Mouse (Mus musculus): Measurements from ENCODE around the gene Mycl.
"Not testable (repeated sequence)": the region's sequence is repeated elsewhere in the genome, so short reads cannot be mapped to it uniquely, and the experiment has no call there.

Mycl gene

DNA sequence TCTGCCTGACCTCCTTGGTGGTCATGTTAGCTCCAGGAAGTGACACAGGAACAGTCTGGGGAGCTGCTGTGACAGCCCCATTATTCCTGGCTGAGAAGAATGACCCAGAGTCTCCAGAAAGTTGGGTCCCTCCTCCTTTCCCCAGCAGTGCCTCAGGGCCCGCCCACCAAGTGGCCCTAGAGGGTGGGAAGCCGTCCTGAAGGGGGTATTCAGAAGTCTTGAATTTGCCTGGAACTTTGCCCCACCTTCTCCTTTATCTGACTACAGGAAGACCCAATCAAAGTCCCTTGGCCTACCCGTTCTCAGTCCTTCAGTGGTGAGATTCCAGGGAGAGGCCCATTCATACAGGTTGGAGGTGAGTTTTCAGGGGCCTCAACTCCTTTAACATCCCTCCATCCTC is 13.5 kb upstream of the Mycl start:
- no peak for DNase-seq

GRCm38 (mm10) chr4:122982537-122982936 is 12.9 kb upstream of the Mycl start:
- no peak for DNase-seq

- peak; percentile 69 for DNase-seq
These were observed 11.8 kb upstream of the Mycl start for GRCm38 (mm10) chr4:122983486-122984261.

GRCm38 (mm10) chr4:122985110-122985509 is 10.3 kb upstream of the Mycl start:
- DNase-seq, result peak; percentile 77

DNA sequence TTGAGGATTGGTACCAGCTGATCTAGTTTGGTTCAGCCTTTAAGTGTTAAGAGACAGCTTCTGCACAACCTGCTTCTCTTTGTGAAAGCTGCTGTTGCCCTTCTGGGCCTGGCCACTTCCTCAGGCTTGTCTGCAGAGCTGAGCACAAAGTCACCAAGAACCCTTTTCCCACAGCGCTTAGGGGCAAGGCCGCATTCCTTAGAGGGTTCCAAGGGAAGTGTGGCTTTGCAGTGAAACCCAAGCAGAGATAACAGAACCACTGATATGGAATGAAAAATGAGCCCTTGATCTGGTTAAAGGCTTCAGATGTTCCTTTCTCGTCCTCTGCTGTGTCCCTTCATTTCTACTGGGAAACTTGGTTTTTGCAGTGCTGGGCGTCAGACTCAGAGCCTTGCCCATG is 8.0 kb upstream of the Mycl start:
- no peak for DNase-seq

GRCm38 (mm10) chr4:122988004-122988403 is 7.4 kb upstream of the Mycl start:
- peak; percentile 43 for DNase-seq

DNA sequence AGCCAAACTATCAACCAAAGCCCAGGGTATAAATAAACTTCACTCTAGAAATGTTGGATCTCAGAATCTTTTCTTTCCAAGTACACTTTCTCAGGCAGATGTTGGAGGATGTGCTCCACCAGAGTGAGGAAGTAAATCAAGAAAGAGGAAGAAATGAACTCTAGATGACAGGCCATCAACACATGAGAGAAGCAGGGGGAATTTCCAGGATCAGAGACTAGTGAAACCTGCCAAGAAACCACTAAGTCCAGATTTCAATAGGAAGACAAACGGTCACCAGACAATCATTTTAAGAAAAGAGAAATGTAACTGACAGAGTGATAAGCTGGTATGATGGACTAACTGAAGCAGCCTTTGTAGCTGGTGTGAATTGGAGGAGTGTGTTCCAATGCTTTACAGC is 4.3 kb upstream of the Mycl start:
- DNase-seq, result no peak

DNA sequence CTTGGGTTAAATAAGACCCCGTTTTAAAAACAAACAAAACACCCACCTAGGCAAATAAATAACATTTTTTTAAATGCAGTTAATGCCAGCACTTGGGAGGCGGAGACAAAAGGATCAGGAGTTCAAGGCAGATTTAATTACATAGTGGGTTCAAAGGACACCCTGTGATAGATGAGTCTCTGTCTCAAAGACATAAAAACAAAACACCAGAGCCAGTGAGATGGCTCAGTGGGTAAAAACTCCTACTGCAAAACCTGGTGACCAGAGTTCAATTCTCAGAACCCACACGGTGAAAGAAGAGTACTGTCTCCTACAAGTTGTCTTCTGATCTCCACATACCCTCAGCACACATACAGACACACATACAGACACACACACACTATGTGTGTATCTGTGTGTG is 3.2 kb upstream of the Mycl start:
- DNase-seq, result no peak

GRCm38 (mm10) chr4:122996221-122996617 is 767 bp downstream of the Mycl start:
- peak; percentile 64 for DNase-seq

GRCm38 (mm10) chr4:122996618-122997381 is 1.3 kb downstream of the Mycl start:
- peak; percentile 34 for DNase-seq

- DNase-seq, result no peak
These were observed 3.2 kb downstream of the Mycl start for GRCm38 (mm10) chr4:122998537-122999262.

DNA sequence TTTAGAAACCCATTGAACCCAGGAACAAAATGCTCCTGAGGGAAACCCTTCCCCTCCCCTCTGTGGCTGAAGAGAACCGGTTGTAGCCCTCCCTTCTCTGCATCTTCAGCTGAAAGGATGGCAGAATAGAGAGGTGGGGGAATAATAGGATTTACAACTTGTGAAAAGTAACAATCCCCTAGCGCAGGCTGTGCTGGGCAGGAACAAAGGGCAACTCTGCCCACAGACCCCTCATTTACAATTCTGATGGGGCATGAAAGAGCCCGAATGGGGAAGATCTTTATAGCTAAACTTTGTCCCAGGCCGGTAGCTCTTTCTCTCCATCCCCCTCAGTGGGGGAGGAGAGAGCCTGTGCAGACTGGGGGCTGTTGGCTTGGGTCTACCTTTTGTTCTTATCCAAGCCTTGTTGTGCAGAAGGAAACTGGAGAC is 3.8 kb downstream of the Mycl start:
- no peak for DNase-seq

DNA sequence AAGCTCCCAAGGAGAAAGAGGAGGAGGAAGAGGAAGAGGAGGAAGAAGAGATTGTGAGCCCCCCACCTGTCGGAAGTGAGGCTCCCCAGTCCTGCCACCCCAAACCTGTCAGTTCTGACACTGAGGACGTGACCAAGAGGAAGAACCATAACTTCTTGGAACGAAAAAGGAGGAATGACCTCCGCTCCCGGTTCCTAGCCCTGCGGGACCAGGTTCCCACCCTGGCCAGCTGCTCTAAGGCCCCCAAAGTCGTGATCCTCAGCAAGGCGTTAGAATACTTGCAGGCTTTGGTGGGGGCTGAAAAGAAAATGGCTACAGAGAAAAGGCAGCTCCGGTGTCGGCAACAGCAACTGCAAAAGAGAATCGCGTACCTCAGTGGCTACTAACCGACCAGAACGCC is 4.7 kb downstream of the Mycl start:
- no peak for DNase-seq

DNA sequence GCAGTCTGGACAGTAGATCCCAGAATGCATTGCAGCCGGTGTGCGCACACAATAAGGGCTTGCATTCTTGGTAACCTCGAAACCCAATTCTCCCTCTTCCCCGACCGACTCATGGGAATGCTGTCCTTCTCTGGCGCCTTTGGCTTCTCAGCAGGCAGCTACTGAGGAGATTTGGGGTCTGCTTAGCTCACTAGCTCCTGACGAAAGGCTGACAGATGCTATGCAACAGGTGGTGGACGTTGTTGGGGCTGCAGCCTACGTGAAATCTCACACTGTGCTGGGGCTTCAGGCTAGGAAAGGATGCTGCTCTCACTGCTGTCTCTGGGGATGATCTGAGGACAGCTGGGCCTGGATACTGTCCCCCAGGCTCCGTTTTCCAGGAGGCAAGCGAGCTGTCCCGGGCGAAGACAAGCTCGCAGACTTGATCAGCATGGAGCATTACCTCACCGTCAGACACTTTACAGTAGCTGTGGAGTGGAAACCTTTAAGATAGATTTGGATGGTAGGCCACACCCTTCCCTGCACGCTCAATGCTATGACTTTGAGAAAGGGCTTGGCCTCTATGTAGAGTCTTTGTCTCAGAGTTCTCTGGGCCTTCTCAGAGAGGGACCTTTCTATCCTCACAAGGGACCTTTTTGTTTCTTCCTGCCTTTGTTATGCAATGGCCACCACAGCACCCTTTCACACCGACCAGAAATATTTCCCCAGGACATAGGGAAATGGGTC is 5.3 kb downstream of the Mycl start:
- DNase-seq, result no peak

DNA sequence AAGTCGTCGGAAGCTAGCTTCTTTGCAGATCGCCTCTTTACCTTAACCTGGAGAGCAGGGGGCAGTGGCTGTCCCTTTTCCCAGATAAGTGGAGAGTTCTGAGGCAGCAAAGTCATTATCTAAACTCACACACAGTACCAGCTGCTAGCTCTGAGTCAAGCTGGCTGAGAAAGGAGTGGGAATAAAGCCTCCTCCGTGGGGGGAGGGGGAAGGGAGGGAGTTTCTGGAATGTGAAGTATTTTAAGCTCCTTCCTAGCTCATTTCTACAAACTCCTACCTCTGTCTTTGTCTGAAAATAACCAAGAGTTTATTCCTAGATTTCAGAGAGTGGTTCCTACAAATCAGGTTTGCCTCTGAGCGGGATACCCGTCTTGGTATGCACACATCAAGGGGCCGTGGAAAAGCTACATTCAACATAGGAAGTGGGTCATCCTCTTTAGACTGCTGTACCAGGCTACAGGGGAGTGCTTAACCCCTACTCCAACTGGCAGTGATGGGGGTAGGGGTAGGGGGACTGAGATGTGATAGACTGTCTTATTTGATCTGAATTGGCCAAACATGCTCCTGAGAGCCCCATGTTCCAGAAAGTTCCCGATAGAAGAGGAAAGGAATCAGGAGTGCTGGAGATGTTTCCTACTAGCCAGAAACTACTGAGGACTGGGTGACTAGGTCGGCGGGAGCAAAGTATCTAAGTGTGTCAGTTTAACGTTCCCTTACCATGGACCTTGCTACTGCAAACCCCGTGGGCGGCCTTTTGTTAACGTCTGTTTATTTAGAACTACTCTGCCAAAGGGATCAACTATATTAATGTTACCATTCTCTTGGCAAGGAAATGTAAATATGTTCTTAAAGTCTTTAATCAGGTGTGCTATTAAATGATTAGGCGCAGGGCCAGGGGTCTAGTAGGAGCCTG is 9.9 kb downstream of the Mycl start:
- no peak for DNase-seq

- DNase-seq, result not testable (repeated sequence)
These were observed 17.0 kb downstream of the Mycl start for GRCm38 (mm10) chr4:123012501-123012900.

- no peak for DNase-seq
These were observed 18.0 kb downstream of the Mycl start for GRCm38 (mm10) chr4:123013346-123013945.

DNA sequence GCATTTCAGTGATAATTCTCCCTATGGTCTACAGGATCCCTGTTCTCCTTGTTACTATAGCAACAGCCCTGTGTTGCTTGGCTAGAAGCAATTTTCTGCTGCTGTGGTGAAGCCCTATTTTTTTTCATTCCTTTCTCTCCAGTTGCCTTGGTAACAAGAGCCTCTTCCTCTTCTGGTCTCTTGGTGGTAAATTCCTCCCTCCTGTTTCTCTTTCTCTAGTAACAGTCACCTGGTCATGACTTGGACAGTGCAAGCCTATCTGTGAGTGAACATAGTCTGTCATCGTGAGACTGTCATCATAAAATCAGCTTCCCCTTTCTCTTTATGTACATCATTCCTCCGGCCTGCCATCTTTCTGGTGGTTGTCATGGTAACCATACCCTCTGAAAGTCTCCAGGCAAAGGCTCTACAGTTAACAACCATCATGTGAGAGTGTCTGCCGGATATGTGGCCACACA is 18.5 kb downstream of the Mycl start:
- no peak for DNase-seq

DNA sequence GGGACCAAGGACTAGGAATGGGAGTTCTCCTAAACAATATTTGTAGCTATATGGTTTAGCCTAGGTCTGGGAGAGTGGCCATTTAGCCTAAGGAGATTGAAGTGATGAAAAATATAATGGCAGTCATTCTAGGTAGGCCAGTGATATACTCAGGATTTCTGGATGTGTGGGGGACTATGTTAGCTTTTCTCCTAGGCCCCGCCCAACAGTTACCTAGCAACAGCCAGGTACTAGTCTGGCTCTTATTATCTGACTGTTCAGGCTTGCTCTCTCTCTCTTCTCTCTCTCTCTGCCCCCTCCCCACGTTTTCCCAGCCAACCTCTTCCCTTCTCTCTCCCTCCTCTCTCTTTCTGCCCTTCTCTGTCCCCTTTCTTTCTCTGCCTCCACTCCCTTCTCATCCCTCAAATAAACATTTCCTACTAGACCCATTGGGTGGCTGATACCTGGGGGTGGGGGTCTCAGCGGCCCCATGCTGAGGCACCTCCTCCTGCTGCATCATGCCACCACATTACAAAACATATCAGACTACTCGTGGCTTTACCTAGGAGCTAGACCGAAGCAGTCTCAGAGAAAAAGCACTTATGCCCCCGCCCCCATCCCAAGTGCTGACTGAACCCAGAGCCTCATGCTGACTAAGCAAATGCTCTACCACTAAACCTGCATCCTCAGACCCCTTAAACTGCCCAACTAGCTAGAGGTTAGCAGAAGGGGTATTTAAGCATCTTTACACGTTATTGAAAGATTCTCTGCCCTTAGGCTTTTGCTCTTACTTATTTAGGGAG is 19.2 kb downstream of the Mycl start:
- no peak for DNase-seq

DNA sequence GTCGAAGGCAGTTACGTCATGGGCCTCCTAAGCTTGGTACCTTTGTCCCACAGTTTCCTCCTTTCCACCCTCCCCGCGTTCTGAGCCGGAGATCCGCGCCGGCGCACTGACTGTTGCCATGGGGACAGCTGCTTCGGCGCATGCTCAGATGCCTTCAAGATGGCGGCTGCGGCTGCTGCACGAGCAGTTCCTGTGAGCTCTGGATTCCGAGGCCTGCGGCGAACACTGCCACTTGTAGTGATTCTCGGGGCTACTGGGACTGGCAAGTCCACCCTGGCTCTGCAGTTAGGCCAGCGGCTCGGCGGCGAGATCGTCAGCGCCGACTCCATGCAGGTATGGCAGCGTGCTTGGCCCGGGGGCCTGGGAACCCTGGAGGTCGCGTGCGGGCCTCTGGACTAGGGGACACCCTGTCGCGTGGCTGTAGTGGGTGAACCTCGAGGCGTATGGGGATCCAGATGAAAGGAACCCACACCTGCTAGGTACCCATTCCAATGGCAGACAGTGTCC is 21.1 kb downstream of the Mycl start, which contains the start of gene Trit1:
Gene Trit1 (plus strand): TSS at position 147 of the 507 bp plus-strand sequence.
- DNase-seq, result peak; percentile 96
